Mouse (Mus musculus): ENCODE data around the gene Hist3h2ba.

DNA sequence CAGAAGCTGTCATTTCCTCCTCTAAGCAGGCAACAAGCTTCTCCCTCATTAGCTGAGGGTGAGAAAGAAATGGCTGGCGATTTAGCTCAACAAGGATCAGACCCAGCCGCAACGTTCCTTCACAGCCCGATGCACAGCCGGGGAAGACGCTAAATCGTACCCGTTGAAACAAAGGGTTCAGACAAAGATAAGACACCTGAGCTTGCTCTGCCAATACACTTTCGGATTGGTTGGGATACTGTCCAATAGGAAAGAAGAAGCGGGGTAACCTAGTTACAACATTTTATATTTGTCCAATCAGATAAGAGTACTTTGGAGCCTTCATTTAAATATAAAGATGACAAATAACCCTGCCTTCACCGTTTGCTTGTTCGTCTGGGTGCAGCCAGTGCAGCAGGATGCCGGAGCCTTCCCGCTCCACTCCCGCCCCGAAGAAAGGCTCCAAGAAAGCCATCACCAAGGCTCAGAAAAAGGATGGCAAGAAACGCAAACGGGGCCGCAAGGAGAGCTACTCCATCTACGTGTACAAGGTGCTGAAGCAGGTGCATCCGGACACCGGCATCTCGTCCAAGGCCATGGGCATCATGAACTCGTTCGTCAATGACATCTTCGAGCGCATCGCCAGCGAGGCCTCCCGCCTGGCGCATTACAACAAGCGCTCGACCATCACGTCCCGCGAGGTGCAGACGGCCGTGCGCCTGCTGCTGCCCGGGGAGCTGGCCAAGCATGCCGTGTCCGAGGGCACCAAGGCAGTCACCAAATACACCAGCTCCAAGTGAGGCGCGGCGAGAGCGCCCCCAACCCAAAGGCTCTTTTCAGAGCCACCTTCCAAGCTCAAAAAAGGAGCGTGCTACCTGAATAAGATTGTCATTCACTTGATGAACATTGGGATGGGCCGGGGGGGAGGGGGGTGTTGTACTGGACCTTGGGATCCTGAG, at the start of gene Hist3h2ba:
- TF ChIP-seq CTCF (IDR thresholded peaks at IDR 0.05; ENCODE audit: extremely low read depth, insufficient read depth, low read length) (no peak), POLR2A (IDR thresholded peaks at IDR 0.05; ENCODE audit: extremely low read depth, insufficient read depth, low read length) (peak; percentile 99)
